Mouse (Mus musculus): ENCODE results near the gene Cd82. TPM values are rescaled to one million over a fixed set of nuclear protein-coding genes. Genes with fewer than 3 reads are reported as not detected.
A peak's percentile ranks its signal among the peaks of the same experiment; 100 is the strongest.

The Cd82 gene
- polyA plus RNA-seq, 1 experiment from 2014 or later: 59.2 TPM

DNA sequence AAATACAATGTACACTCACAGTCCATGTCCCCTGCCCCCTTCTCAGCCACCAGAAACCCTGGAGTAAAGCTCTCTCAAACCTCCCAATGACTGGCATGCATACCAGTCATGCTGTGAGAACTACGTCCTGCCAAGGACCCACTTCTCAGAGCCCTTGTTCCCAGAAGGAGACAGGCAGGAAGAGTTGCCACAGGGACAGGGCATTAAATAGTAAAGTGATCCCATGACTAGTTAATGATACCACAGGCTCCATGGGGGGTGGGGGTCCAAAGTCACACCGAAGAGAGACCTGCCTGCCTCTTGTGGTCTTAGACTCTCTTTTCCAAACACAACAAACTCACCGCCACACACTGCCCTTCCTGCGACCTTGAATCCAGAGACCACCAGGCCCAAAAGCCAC lies 10.4 kb downstream of the Cd82 start:
- Histone ChIP-seq H3K27me3 (no peaks in the 10 kb centered on the region), H3K27ac (no peak overlapping the region; the same call in 1 of the 2 replicates), H3K9me3 (no peaks in the 10 kb centered on the region), H3K36me3 (no peaks in the 10 kb centered on the region), H3K4me1 (peaks cover 59% of the 10 kb centered on the region), H3K4me3 (no peak overlapping the region), H3K4me2 (no peak overlapping the region), H3K9ac (no peak overlapping the region)
- ATAC-seq (ENCODE audit: borderline replicate concordance, extremely low read depth, low FRiP score, low TSS enrichment): no peak
- 53% methylated on average over 4 of the region's 4 CpGs for WGBS

- Histone ChIP-seq H3K27ac (0 out of 2 replicates have a peak overlapping the region, but pooled peaks have one; percentile 21), H3K4me3 (no peak overlapping the region), H3K4me2 (no peak overlapping the region), H3K27me3 (no peaks in the 10 kb centered on the region), H3K9ac (no peak overlapping the region), H3K4me1 (peaks cover 55% of the 10 kb centered on the region), H3K36me3 (no peaks in the 10 kb centered on the region), H3K9me3 (no peaks in the 10 kb centered on the region)
- ATAC-seq (ENCODE audit: borderline replicate concordance, extremely low read depth, low FRiP score, low TSS enrichment): no peak
- WGBS: 54% methylated on average over 6 of the region's 6 CpGs
Observed at GRCm38 (mm10) chr2:93452057-93452456, 10.9 kb downstream of the Cd82 start.

GRCm38 (mm10) chr2:93451219-93451938 lies 11.6 kb downstream of the Cd82 start:
- H3K9ac ChIP-seq: no peak overlapping the region
- no peak overlapping the region for H3K4me2 ChIP-seq
- H3K4me1 ChIP-seq: peaks cover 49% of the 10 kb centered on the region
- H3K4me3 ChIP-seq: no peak overlapping the region
- no peaks in the 10 kb centered on the region for H3K9me3 ChIP-seq
- WGBS: 55% methylated on average over 6 of the region's 6 CpGs
- ATAC-seq (ENCODE audit: borderline replicate concordance, extremely low read depth, low FRiP score, low TSS enrichment): no peak
- no peaks in the 10 kb centered on the region for H3K36me3 ChIP-seq
- 0 out of 2 replicates have a peak overlapping the region, but pooled peaks have one; percentile 65 for H3K27ac ChIP-seq
- no peaks in the 10 kb centered on the region for H3K27me3 ChIP-seq

GRCm38 (mm10) chr2:93450695-93451094 lies 12.2 kb downstream of the Cd82 start:
- H3K27ac ChIP-seq: peak overlapping the region; percentile 65

DNA sequence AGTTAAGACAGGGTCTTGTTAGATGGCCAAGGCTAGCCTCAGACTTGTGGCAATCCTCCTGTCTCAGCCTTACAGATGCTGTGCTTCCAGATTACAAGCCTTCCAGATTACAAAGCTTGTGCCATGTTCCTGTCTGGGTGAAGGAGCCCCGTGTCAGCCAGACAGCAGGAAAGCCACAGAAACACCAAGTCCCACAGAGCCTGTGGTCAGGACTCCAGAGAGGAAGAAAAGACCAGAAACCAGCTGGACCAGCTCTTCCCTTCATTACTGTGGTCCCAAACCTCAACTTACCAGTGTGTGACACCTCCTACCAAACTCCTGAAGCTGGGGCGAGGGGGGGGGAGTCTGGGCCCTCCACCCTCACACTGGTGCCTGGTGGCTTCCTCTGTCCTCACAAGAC lies 13.3 kb downstream of the Cd82 start:
- H3K27ac ChIP-seq: no peak overlapping the region
- H3K4me3 ChIP-seq: no peak overlapping the region
- no peaks in the 10 kb centered on the region for H3K27me3 ChIP-seq
- no peak overlapping the region for H3K4me2 ChIP-seq
- ATAC-seq (ENCODE audit: borderline replicate concordance, extremely low read depth, low FRiP score, low TSS enrichment): no peak
- no peaks in the 10 kb centered on the region for H3K9me3 ChIP-seq
- no peaks in the 10 kb centered on the region for H3K36me3 ChIP-seq
- peaks cover 33% of the 10 kb centered on the region for H3K4me1 ChIP-seq
- H3K9ac ChIP-seq: no peak overlapping the region
- 75% methylated on average over 2 of the region's 2 CpGs for WGBS

More at GRCm38 (mm10) chr2:93450695-93451094, 12.2 kb downstream of the Cd82 start:
- Histone ChIP-seq H3K27me3 (no peaks in the 10 kb centered on the region), H3K36me3 (no peaks in the 10 kb centered on the region), H3K4me1 (peaks cover 42% of the 10 kb centered on the region), H3K4me2 (no peak overlapping the region), H3K4me3 (no peak overlapping the region), H3K9me3 (no peaks in the 10 kb centered on the region), H3K9ac (no peak overlapping the region)
- 72% methylated on average over 7 of the region's 7 CpGs for whole genome bisulfite sequencing
- no peak for ATAC-seq (ENCODE audit: borderline replicate concordance, extremely low read depth, low FRiP score, low TSS enrichment)

GRCm38 (mm10) chr2:93448774-93449173 lies 14.2 kb downstream of the Cd82 start:
- 62% methylated on average over 5 of the region's 5 CpGs for WGBS
- Histone ChIP-seq H3K4me3 (no peak overlapping the region), H3K9ac (no peak overlapping the region), H3K4me1 (peaks cover 27% of the 10 kb centered on the region), H3K27ac (no peak overlapping the region), H3K9me3 (no peaks in the 10 kb centered on the region), H3K27me3 (no peaks in the 10 kb centered on the region), H3K36me3 (no peaks in the 10 kb centered on the region), H3K4me2 (no peak overlapping the region)
- no peak for ATAC-seq (ENCODE audit: borderline replicate concordance, extremely low read depth, low FRiP score, low TSS enrichment)

DNA sequence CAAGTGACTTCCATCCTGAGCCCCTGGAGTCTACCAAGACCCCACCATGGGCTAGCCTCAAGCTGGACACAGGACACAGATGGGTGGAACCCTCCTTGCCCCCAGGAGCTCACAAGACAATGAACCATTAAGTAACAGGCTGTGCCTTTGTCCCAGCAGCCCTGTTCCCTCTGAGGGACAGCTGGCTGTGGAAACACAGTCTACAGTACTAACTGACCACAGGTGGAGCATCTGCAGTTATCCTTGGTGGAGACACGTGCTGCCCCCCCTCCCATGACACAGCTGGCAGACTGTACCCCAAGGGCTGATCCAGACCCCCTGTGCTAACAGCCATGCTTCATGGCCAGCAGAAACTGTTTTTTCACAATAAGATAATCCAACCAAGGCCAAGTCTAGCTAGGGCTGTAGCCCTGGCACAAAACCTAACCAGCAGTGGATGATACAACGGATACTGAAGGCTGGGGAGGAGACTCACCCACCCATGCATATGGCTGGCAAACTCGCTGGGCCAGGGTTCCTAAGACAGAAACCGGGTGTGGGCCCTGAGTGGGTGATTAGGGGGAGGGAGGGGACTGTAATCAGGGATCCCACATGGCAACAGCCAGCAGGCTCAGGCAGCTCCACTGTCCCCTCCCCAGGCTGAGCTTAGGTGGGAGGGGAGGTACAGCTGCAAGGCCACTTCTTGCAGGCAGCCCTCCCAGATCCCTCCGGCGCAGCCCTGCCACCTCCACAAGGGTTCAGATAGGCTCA lies 15.3 kb downstream of the Cd82 start:
- WGBS: 72% methylated on average over 6 of the region's 6 CpGs
- no peak overlapping the region for H3K9ac ChIP-seq
- no peaks in the 10 kb centered on the region for H3K36me3 ChIP-seq

DNA sequence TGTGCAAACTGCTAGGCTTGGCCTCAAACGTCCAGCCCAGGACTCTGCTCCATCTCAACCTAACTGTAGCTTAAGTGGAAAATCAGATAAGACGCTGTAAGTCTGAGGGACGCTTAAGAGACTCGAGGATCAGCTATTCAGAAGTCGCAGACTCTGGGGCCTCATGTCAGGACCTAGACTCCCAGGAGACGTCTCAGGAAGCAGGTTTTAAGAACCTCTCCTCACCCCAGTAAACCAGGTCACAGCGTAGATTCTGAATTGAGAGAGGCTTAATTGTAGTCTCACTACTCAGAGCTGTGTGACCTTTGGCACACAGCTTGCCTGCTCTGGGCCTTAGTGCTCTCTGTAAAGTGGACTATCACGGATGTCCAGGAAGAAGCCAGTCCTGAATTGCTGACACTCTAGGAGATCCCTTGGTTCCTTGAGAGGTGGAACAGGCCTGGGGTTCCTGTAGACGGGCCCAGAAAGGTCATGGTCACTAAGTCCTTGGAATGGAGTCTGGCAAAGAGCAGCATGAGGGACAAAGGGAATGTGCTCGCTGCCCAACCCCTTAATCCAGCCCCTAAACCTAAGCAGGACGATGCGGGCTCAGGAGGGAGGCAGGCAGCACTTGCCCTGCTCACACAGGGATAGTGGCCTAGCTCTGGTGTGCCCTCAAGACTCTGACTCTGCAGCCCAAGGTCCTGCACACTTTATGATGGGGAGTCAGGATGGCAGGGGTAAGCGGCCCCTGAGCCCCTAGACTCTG lies 16.2 kb downstream of the Cd82 start:
- no peaks in the 10 kb centered on the region for H3K36me3 ChIP-seq
- peaks cover 15% of the 10 kb centered on the region for H3K4me1 ChIP-seq
- 64% methylated on average over 13 of the region's 13 CpGs for WGBS
- H3K27me3 ChIP-seq: no peaks in the 10 kb centered on the region
- no peak for ATAC-seq (ENCODE audit: borderline replicate concordance, extremely low read depth, low FRiP score, low TSS enrichment)
- H3K27ac ChIP-seq: no peak overlapping the region
- no peak overlapping the region for H3K4me2 ChIP-seq
- no peak overlapping the region for H3K9ac ChIP-seq
- no peak overlapping the region for H3K4me3 ChIP-seq
- no peaks in the 10 kb centered on the region for H3K9me3 ChIP-seq

More for the DNA sequence above, 15.3 kb downstream of the Cd82 start:
- no peak for ATAC-seq (ENCODE audit: borderline replicate concordance, extremely low read depth, low FRiP score, low TSS enrichment)
- peaks cover 24% of the 10 kb centered on the region for H3K4me1 ChIP-seq
- H3K9me3 ChIP-seq: no peaks in the 10 kb centered on the region
- no peak overlapping the region for H3K4me3 ChIP-seq
- no peaks in the 10 kb centered on the region for H3K27me3 ChIP-seq
- H3K27ac ChIP-seq: no peak overlapping the region
- no peak overlapping the region for H3K4me2 ChIP-seq

DNA sequence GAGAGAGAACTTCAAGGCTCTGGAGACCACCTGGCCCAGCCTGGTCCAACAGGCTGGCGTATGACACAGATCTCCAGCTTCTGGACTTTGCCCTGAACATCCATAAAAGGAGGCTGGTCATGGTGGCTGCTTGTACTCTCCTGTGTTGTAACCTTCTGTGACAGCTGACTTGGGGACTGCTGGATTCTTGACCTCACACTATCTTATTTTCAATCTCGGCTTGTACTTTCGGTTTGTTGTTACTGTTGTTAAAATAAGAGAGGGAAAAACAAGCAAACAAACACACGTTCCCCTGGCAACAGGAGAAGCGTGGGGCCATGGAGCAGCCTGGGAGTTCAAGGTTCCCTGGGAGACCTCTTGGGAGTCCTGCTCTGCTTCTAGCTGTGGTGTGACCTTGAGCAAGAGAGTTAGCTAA lies 17.7 kb downstream of the Cd82 start:
- no peak overlapping the region for H3K4me2 ChIP-seq
- ATAC-seq (ENCODE audit: borderline replicate concordance, extremely low read depth, low FRiP score, low TSS enrichment): no peak
- H3K27me3 ChIP-seq: no peaks in the 10 kb centered on the region
- peaks cover 9% of the 10 kb centered on the region for H3K4me1 ChIP-seq
- H3K36me3 ChIP-seq: no peaks in the 10 kb centered on the region
- 75% methylated on average over 5 of the region's 5 CpGs for WGBS
- no peak overlapping the region for H3K4me3 ChIP-seq
- H3K9ac ChIP-seq: no peak overlapping the region
- H3K9me3 ChIP-seq: no peaks in the 10 kb centered on the region
- no peak overlapping the region for H3K27ac ChIP-seq

DNA sequence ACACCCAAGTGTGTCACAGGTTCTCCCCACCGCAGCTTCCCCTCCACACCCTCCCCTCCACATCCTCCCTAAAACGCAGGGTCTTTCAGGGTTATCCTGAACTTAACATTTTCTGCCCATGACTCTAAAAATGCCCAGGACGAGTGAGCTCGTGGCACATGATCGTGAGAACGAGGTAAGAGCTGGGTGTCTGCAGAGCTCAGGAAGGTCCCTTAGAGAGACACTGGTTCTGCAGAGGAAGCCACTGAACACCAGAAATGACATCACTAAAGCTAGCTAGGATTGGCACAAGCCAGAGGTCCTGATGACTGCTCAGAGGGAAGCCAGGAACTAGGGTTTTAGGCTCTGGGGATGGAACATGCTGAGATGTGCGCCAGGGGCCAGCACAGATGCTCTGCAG lies 18.7 kb downstream of the Cd82 start:
- Histone ChIP-seq H3K27me3 (no peaks in the 10 kb centered on the region), H3K4me1 (peaks cover 12% of the 10 kb centered on the region), H3K4me3 (no peak overlapping the region), H3K4me2 (no peak overlapping the region), H3K9ac (no peak overlapping the region), H3K27ac (no peak overlapping the region), H3K9me3 (no peaks in the 10 kb centered on the region), H3K36me3 (no peaks in the 10 kb centered on the region)
- ATAC-seq (ENCODE audit: borderline replicate concordance, extremely low read depth, low FRiP score, low TSS enrichment): no peak
- 76% methylated on average over 7 of the region's 7 CpGs for WGBS

DNA sequence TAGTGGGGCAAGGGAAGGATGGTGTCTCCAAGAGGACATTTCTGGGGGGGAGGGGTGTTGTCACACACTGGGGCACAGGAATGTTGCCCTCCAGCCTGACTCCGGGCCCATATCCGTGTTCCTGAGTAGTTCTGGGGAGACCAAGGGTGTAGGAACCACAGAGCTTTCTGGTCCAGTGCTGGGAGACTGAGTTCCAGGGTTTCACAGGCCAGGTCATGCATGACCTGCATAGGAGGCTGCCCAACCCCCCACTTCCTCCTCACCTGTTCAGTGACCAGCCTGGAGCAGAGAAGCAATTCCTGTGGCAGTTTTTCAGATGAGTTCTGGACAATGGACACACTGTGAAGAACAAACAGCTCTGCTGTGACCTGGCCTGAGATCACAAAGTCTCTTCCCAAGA lies 19.8 kb downstream of the Cd82 start:
- no peak for ATAC-seq (ENCODE audit: borderline replicate concordance, extremely low read depth, low FRiP score, low TSS enrichment)
- Histone ChIP-seq H3K4me3 (no peak overlapping the region), H3K4me1 (peaks cover 21% of the 10 kb centered on the region), H3K9ac (no peak overlapping the region), H3K9me3 (no peaks in the 10 kb centered on the region), H3K27me3 (no peaks in the 10 kb centered on the region), H3K36me3 (no peaks in the 10 kb centered on the region), H3K27ac (no peak overlapping the region), H3K4me2 (no peak overlapping the region)
- 65% methylated on average over 2 of the region's 2 CpGs for WGBS
